Mouse (Mus musculus) intestine, postnatal 0 days (tissue): ENCODE measurements around the gene Snx5. TPM values are rescaled to one million over a fixed set of nuclear protein-coding genes. Genes with fewer than 3 reads are reported as not detected.
A peak's percentile ranks its signal among the peaks of the same experiment; 100 is the strongest.

Experiments
- ATAC-seq: fragments of 200-750 bp; cut with Nextera tagmentation; 2 replicates; pipeline ENCODE4 v1.8.0; 2017; ENCODE audit warnings: mild to moderate bottlenecking, moderate TSS enrichment, moderate library complexity
- H3K27ac ChIP-seq: fragments of 300-500 bp; sonication (generic); 2 replicates; pipeline ENCODE4 v1.5.1; 2014; ENCODE audit warnings: mild to moderate bottlenecking, low read depth, low read length, moderate library complexity
- H3K27me3 ChIP-seq: fragments of 300-500 bp; sonication (generic); replicated peaks from 2 replicates; pipeline ENCODE4 v1.6.1; 2014; ENCODE audit warnings: low read length, mixed read lengths; ENCODE audit not compliant: control insufficient read depth, insufficient read depth
- H3K36me3 ChIP-seq: fragments of 300-500 bp; sonication (generic); 2 replicates; pipeline ENCODE4 v1.6.1; 2014; ENCODE audit warnings: mild to moderate bottlenecking, moderate library complexity; ENCODE audit not compliant: control insufficient read depth, insufficient read depth
- H3K4me1 ChIP-seq: fragments of 300-500 bp; sonication (generic); replicated peaks from 2 replicates; pipeline ENCODE4 v1.6.1; 2014; ENCODE audit warnings: antibody characterized with exemption, low read length, mixed read lengths; ENCODE audit not compliant: control insufficient read depth, insufficient read depth
- H3K4me2 ChIP-seq: fragments of 300-500 bp; sonication (generic); replicated peaks from 2 replicates; pipeline ENCODE4 v1.6.1; 2014; ENCODE audit warnings: low read depth, mild to moderate bottlenecking, moderate library complexity
- H3K4me3 ChIP-seq: fragments of 300-500 bp; sonication (generic); 2 replicates; pipeline ENCODE4 v1.5.1; 2014; ENCODE audit warnings: low read depth, low read length
- H3K9ac ChIP-seq: fragments of 300-500 bp; sonication (generic); 2 replicates; pipeline ENCODE4 v1.6.1; 2014; ENCODE audit warnings: mild to moderate bottlenecking, low read depth, low read length
- H3K9me3 ChIP-seq: fragments of 300-500 bp; sonication (generic); 2 replicates; pipeline ENCODE4 v1.6.1; 2016; ENCODE audit warnings: mixed run types; ENCODE audit not compliant: control insufficient read depth
- CTCF ChIP-seq: sonication (generic); IDR thresholded peaks from 2 replicates; pipeline ENCODE4 v1.5.1; 2016; ENCODE audit warnings: low read depth, mild to moderate bottlenecking, control low read depth, antibody characterized with exemption, moderate library complexity
- WGBS: fragments of 180-500 bp; shearing (Covaris S2); extraction: QIAGEN DNeasy Blood & Tissue Kit; methylation state at CpG from one replicate; pipeline ENCODE4 v1.1.7; 2014; 5-methylcytosine and 5-hydroxymethylcytosine counted together
- polyA plus RNA-seq: library from polyadenylated mRNA; unstranded; fragments of >200 nt; fragmentation: Nextera tagmentation; extraction: Ambion mirVana; gene quantifications from 2 replicates; pipeline ENCODE4 v1.2.1, GENCODE M21; 2015

Gene Snx5
- polyA plus RNA-seq: 116 and 123 TPM in 2 replicates

DNA sequence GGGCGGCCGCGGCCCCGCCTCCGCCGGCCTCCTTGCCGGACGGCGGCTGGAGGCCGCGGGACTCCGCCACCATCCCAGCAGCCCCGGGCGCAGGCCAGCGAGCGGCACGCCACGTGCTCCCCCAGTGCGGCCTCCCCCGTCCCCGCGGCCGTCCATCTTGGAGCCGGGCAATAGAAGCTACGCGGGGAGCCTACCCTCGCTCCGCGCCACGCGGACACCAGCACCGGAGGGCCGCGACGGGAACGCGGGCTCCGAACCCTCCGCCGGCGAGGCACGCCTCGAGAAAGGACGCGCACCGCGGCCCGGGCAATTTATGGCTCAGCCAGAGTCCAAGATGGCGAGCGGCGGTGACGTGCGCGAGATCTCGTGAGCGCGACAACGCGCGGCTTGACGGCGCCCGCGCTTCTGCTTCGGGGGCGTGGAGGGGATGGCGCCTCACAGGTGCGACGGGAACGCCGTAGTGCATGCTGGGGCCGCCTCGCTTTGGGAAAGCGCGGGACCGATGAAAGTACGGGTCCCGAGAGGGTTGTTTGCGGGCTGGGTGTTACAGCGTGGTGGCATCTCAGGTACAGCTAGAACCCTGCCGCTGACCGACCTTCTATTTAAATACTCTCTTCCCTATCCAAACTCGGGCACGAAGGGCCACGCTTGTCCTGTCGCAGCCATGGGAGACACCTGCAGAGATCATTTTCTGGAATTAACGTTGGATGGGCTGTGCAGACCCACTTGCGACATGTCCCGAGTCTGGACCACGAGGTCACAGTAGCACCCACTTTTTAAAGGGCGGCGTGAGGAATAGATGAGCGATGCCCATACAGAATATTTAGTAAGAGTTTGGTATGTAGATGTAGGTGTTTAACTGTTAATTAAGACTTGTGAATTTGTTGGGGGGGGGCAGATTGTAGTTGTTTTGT is at the start of gene Snx5, which contains the start of gene Mgme1:
Snx5 (minus strand) TSS at position 400 of the 914 bp plus-strand sequence.
Mgme1 (plus strand) TSS at position 157 of the 914 bp plus-strand sequence.
- TF ChIP-seq CTCF: no peak
- no peaks in the 10 kb centered on the region; the same call in 1 of the 2 replicates for H3K36me3 ChIP-seq
- H3K9me3 ChIP-seq: no peaks in the 10 kb centered on the region
- peak within 1 kb of the TSS; percentile 80 for H3K4me2 ChIP-seq
- ATAC-seq: peak; percentile 96
- WGBS: under 1% methylated on average over 84 of the region's 93 CpGs
- H3K9ac ChIP-seq: peak within 1 kb of the TSS; percentile 79
- peak within 1 kb of the TSS; percentile 97 for H3K27ac ChIP-seq
- H3K27me3 ChIP-seq: no peaks in the 10 kb centered on the region
- peaks cover 8% of the 10 kb centered on the region for H3K4me1 ChIP-seq
- H3K4me3 ChIP-seq: peak within 1 kb of the TSS; percentile 61

- H3K36me3 ChIP-seq: no peaks in the 10 kb centered on the region
- no peaks in the 10 kb centered on the region for H3K9me3 ChIP-seq
- 73% methylated on average over 2 of the region's 2 CpGs for WGBS
- H3K4me2 ChIP-seq: no peak overlapping the region
- H3K4me1 ChIP-seq: no peaks in the 10 kb centered on the region
- H3K4me3 ChIP-seq: no peak overlapping the region
- no peak for TF ChIP-seq CTCF
- H3K27ac ChIP-seq: no peak overlapping the region
- ATAC-seq: no peak
- no peak overlapping the region for H3K9ac ChIP-seq
- H3K27me3 ChIP-seq: no peaks in the 10 kb centered on the region
Observed at GRCm38 (mm10) chr2:144311372-144311771, 40.7 kb upstream of the Snx5 start.

DNA sequence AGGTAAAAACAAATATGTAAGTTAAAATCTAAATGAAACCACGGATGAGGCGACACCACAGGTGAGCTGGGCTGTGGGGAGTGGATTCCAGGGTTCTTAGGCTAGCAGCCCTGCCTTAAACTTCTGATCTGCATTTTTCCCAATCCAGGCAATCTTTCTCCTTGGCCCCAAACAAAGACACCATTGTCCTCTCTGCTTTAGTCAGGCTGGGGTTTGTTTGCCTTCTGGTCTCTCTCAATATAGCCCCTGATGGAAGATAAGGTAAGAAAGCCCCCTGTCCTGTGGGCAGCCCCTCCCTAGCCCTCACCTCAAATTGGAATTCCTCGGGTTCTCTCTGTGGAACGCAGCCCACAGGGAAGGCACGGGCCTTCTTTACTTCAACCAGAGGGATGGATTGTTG is 39.6 kb upstream of the Snx5 start:
- TF ChIP-seq CTCF: no peak
- Histone ChIP-seq H3K27ac (no peak overlapping the region), H3K4me2 (no peak overlapping the region), H3K9me3 (no peaks in the 10 kb centered on the region), H3K27me3 (no peaks in the 10 kb centered on the region), H3K9ac (no peak overlapping the region), H3K4me1 (no peaks in the 10 kb centered on the region), H3K36me3 (no peaks in the 10 kb centered on the region), H3K4me3 (no peak overlapping the region)
- WGBS: 50% methylated on average over 5 of the region's 5 CpGs
- ATAC-seq: no peak

- H3K9ac ChIP-seq: no peak overlapping the region
- no peaks in the 10 kb centered on the region for H3K36me3 ChIP-seq
- peak; percentile 84 for ATAC-seq
- H3K9me3 ChIP-seq: no peaks in the 10 kb centered on the region
- no peaks in the 10 kb centered on the region for H3K4me1 ChIP-seq
- 0 out of 2 replicates have a peak overlapping the region, but pooled peaks have one; percentile 24 for H3K4me2 ChIP-seq
- no peak for TF ChIP-seq CTCF
- 29% methylated on average over 8 of the region's 8 CpGs for WGBS
- peak overlapping the region; percentile 60; the same call in 1 of the 2 replicates for H3K27ac ChIP-seq
- no peaks in the 10 kb centered on the region for H3K27me3 ChIP-seq
- H3K4me3 ChIP-seq: no peak overlapping the region
Observed at GRCm38 (mm10) chr2:144308561-144308960, 37.9 kb upstream of the Snx5 start.

DNA sequence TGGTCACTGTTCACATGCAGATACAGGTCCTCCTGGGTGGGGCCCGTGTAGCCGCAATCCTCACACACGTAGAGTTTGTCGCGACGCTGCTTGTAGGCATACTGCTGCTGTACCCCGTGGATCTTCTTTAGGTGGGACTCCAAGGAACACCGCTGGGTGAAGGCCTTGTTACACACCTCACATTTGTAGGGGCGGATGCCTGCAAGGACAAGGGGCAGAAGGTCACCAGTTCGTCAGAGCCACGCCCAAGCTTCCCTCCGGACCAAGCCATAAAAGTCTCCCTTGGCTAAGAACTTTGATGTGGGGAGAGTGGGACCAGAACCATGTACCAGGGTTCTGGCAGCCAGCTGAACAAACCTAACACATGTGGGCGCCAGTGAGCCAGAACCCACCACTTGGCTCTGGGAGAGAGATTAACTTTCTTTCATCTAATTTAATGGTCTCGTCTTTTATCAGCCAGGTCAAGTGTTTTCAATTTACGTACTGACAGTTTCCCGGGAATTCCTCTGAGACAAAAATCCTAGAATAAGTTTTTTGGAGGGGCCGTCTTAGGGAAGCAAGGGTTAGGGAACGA is 35.1 kb upstream of the Snx5 start:
- Histone ChIP-seq H3K9ac (no peak overlapping the region), H3K27me3 (no peaks in the 10 kb centered on the region), H3K4me2 (no peak overlapping the region), H3K4me3 (no peak overlapping the region), H3K4me1 (peaks cover 5% of the 10 kb centered on the region), H3K9me3 (no peaks in the 10 kb centered on the region), H3K27ac (no peak overlapping the region), H3K36me3 (no peaks in the 10 kb centered on the region)
- 58% methylated on average over 18 of the region's 18 CpGs for WGBS
- ATAC-seq: no peak
- peak; percentile 66 for TF ChIP-seq CTCF

- no peak overlapping the region for H3K4me2 ChIP-seq
- H3K4me1 ChIP-seq: peaks cover 12% of the 10 kb centered on the region
- no peaks in the 10 kb centered on the region for H3K9me3 ChIP-seq
- H3K9ac ChIP-seq: no peak overlapping the region
- ATAC-seq: peak; percentile 18; the same call in 1 of the 2 replicates
- H3K27ac ChIP-seq: peak overlapping the region; percentile 70; the same call in 1 of the 2 replicates
- TF ChIP-seq CTCF: no peak
- no peak overlapping the region for H3K4me3 ChIP-seq
- WGBS: 89% methylated on average over 11 of the region's 11 CpGs
- H3K27me3 ChIP-seq: no peaks in the 10 kb centered on the region
- H3K36me3 ChIP-seq: no peaks in the 10 kb centered on the region
Observed at GRCm38 (mm10) chr2:144301101-144301500, 30.4 kb upstream of the Snx5 start.
